ENCODE assay signal across 9 mouse cellular contexts in the genomic region with DNA sequence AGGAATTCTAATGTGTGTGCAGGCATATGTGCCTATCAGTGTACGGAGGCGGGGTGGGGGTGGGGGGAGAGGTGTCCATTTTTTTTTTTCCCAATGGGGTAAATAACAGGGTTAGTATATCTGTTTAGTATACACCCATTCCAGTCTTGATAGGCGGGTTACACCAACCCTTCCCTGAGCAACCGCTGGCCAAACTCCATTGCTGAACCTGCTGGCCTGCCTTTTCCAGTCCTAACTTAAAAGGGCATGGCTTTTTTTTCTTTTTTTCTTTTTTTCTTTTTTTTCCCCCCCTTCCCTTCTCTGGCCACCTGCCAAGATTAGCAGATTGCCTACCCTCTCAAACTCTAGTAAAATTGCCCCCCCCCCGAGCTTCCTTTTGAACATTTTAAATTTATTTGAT. TPM values are rescaled to one million over a fixed set of nuclear protein-coding genes. Genes with fewer than 3 reads are reported as not detected.
DNase-seq lines count a peak whose midpoint lies in the region; ATAC-seq and TF ChIP-seq lines count a peak whose summit lies in the region.
"Had no signal": no experiment of that assay in that cellular context is flagged by ENCODE, and none has a peak within 500 bp of the region (broad histone marks: within the 10 kb centered on the region; RNA-seq: fewer than 3 reads in every experiment).

No protein-coding gene starts in this region.

- H3K4me1 ChIP-seq in heart, embryonic 15.5 days (replicated peaks) = peaks cover 12% of the 10 kb centered on the region
- H3K4me1 ChIP-seq in embryonic facial prominence, embryonic 14.5 days (ENCODE audit: control insufficient read depth, insufficient read depth, low read length) = no peaks in the 10 kb centered on the region

- TF ChIP-seq POLR2A in myocyte (IDR thresholded peaks at IDR 0.05; ENCODE audit: insufficient read length, low read depth) = no peak

- no peak for ATAC-seq in heart, embryonic 15.5 days (replicated peaks; ENCODE audit: insufficient number of reproducible peaks, insufficient read depth, low FRiP score, low read depth)
- ATAC-seq in embryonic facial prominence, embryonic 14.5 days (ENCODE audit: low read depth) = no peak

- H3K27ac ChIP-seq in heart, embryonic 15.5 days = no peak overlapping the region; the same call in 1 of the 2 replicates
- H3K27ac ChIP-seq in embryonic facial prominence, embryonic 14.5 days (replicated peaks; ENCODE audit: low read depth, low read length) = no peak overlapping the region

- no peaks in the 10 kb centered on the region for H3K36me3 ChIP-seq in heart, embryonic 15.5 days
- H3K36me3 ChIP-seq in embryonic facial prominence, embryonic 14.5 days (ENCODE audit: control insufficient read depth, insufficient read depth, low read length) = no peaks in the 10 kb centered on the region
- no peaks in the 10 kb centered on the region for H3K36me3 ChIP-seq in myocyte (ENCODE audit: control insufficient read depth, insufficient read depth)

- no peak overlapping the region for H3ac ChIP-seq in myocyte (ENCODE audit: control insufficient read depth, insufficient read length)

- intact Hi-C loops in heart, postnatal 25 days (cut with DNase I) = loop anchor here (5.0 kb wide), 1 partner anchor 104 kb away; the partner anchor contains the start of gene 4921504E06Rik

- H3K9ac ChIP-seq in heart, embryonic 15.5 days = no peak overlapping the region
- no peak overlapping the region for H3K9ac ChIP-seq in embryonic facial prominence, embryonic 14.5 days (ENCODE audit: low read depth, low read length)

- no peak for DNase-seq in heart, postnatal 25 days (ENCODE audit: low spot score)
- DNase-seq in embryonic facial prominence, embryonic 14.5 days (ENCODE audit: low spot score) = no peak
- peak; percentile 27 for DNase-seq in kidney, postnatal 10 days
- DNase-seq in layer of hippocampus, postnatal 10 days (ENCODE audit: low spot score in 2 of 2) = no peak
- no peak for DNase-seq in right cerebral cortex, postnatal 25 days
- no peak for DNase-seq in urinary bladder, postnatal 36 days (ENCODE audit: low spot score in 2 of 2)

- H3K4me2 ChIP-seq in heart, embryonic 15.5 days = peak overlapping the region; percentile 87
- peak overlapping the region; percentile 81 for H3K4me2 ChIP-seq in embryonic facial prominence, embryonic 14.5 days (ENCODE audit: low read depth, low read length)
- H3K4me2 ChIP-seq in myocyte (ENCODE audit: low read depth) = peak overlapping the region; percentile 85

- H3K27me3 ChIP-seq in heart, embryonic 15.5 days = no peaks in the 10 kb centered on the region
- peaks cover 24% of the 10 kb centered on the region for H3K27me3 ChIP-seq in embryonic facial prominence, embryonic 14.5 days (replicated peaks; ENCODE audit: control insufficient read depth, insufficient read depth, low read length)
- H3K27me3 ChIP-seq in myocyte (ENCODE audit: control insufficient read depth, insufficient read depth, insufficient read length) = no peaks in the 10 kb centered on the region
- H3K27me3 ChIP-seq: Patski had no signal

- H3K9me3 ChIP-seq in heart, embryonic 15.5 days (replicated peaks) = no peaks in the 10 kb centered on the region
- no peaks in the 10 kb centered on the region for H3K9me3 ChIP-seq in embryonic facial prominence, embryonic 14.5 days (ENCODE audit: control insufficient read depth, low read length)

- peaks cover 13% of the 10 kb centered on the region for H3K79me2 ChIP-seq in myocyte (ENCODE audit: control insufficient read depth, insufficient read depth)

- 39% methylated on average over 5 of the region's 5 CpGs for WGBS in heart, embryonic 15.5 days
- 19% methylated on average over 5 of the region's 5 CpGs for WGBS in embryonic facial prominence, embryonic 14.5 days

- H3K4me3 ChIP-seq in heart, embryonic 15.5 days = peak overlapping the region; percentile 92
- 0 out of 2 replicates have a peak overlapping the region, but pooled peaks have one; percentile 79 for H3K4me3 ChIP-seq in embryonic facial prominence, embryonic 14.5 days (ENCODE audit: low read depth, low read length)
- peak overlapping the region; percentile 43 for H3K4me3 ChIP-seq in myocyte

TF ChIP-seq in myocyte, 11 proteins besides CTCF, POLR2A, EP300 and RAD21:
- TF ChIP-seq CEBPB (IDR thresholded peaks at IDR 0.05; ENCODE audit: insufficient read depth, poor library complexity, severe bottlenecking) (no peak), USF1 (IDR thresholded peaks at IDR 0.05; ENCODE audit: low read depth) (no peak), MYOG (IDR thresholded peaks at IDR 0.05; ENCODE audit: control insufficient read depth in 1 of 3, insufficient read depth in 1 of 3, insufficient read length in 2 of 3, low read depth in 2 of 3) (no peak), MAX (IDR thresholded peaks at IDR 0.05; ENCODE audit: low read depth) (no peak), TCF12 (IDR thresholded peaks at IDR 0.05; ENCODE audit: insufficient read depth, poor library complexity, severe bottlenecking) (no peak), POLR2AphosphoS2 (IDR thresholded peaks at IDR 0.05; ENCODE audit: insufficient read length, low read depth) (no peak), TCF3 (IDR thresholded peaks at IDR 0.05; ENCODE audit: insufficient read length, low read depth) (no peak), E2F4 (IDR thresholded peaks at IDR 0.05; ENCODE audit: insufficient read depth) (no peak), REST (IDR thresholded peaks at IDR 0.05; ENCODE audit: insufficient read depth, insufficient read length) (no peak), SRF (IDR thresholded peaks at IDR 0.05; ENCODE audit: control insufficient read depth, insufficient read length, low read depth) (no peak), MYOD1 (IDR thresholded peaks at IDR 0.05; ENCODE audit: control insufficient read depth in 1 of 3, insufficient read length in 2 of 3, low read depth in 2 of 3) (no peak)

RNA-seq across cellular contexts. Expression of gene Otud1, which starts 1.1 kb away (rescaled TPM):
- 7.5 and 9.4 TPM in 2 replicates for polyA plus RNA-seq in heart, embryonic 15.5 days (2015; fragmentation: Nextera tagmentation; extraction: Ambion mirVana)
- 10 to 100 TPM; 18.9 to 21.0 TPM for total RNA-seq in heart, postnatal 25 days (2021)
- 2.5 and 2.9 TPM in 2 replicates for polyA plus RNA-seq in embryonic facial prominence, embryonic 14.5 days (2014; fragmentation: Nextera tagmentation; extraction: Ambion mirVana)
- 3.5 TPM for polyA plus RNA-seq in myocyte (2012; fragmentation: generic; extraction: Trizol)
- total RNA-seq in layer of hippocampus, postnatal 10 days (2021) = 1 to 10 TPM; 7.4 to 7.7 TPM
